Mouse (Mus musculus): Measurements from ENCODE around the gene Mlh1. TPM values are rescaled to one million over a fixed set of nuclear protein-coding genes. Genes with fewer than 3 reads are reported as not detected.

Gene Mlh1
- polyA plus RNA-seq, 1 experiment, result 8.5 TPM

GRCm38 (mm10) chr9:111252161-111252869, 19.3 kb downstream of the Mlh1 start:
- TF ChIP-seq GATA1 (IDR thresholded peaks at IDR 0.05; ENCODE audit: low read length), result no peak

- TF ChIP-seq GATA1 (IDR thresholded peaks at IDR 0.05; ENCODE audit: low read length), result no peak
Observed at GRCm38 (mm10) chr9:111247682-111248246, 23.8 kb downstream of the Mlh1 start.

GRCm38 (mm10) chr9:111245546-111245945, 26.0 kb downstream of the Mlh1 start:
- no peak for TF ChIP-seq GATA1 (IDR thresholded peaks at IDR 0.05; ENCODE audit: low read length)

DNA sequence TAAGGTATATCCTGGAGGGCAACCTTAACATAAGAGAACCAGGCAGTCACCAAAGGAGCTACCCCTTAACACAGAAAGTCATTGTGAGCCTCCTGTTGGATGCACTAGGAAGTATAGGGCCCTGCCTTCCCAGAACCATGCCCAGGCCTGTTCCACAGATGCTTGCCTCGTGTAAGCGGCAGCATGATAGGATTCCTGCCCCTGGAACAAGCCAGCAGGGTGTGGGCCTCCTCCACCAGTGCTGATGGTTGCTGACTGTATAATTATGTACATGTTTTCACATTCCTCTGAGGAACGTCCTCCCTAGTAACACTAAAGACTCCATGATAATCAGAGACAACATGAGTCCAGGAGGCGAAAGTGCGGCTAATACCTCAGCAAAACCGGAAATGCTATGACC, 28.2 kb downstream of the Mlh1 start:
- no peak for TF ChIP-seq GATA1 (IDR thresholded peaks at IDR 0.05; ENCODE audit: low read length)

- no peak for TF ChIP-seq GATA1 (IDR thresholded peaks at IDR 0.05; ENCODE audit: low read length)
Observed at GRCm38 (mm10) chr9:111239821-111240220, 31.8 kb downstream of the Mlh1 start.

DNA sequence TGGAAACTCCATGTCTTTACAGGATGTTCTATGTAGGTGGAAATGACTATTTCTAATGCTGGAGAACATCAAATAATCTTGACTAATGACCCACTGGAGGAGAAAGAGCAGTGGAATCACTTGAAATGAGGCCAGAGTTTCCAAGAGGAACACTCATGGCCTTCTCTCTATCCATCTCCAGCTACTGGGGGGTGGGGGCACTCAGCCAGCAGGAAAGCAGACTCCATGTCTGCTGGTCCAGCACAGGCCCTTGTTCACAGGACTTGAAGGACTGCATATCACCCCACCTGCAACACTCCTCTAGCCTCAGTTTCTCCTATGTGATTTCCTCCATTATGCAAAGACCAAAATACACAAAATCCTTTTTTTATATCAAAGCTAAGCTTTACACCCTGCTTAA, 33.9 kb downstream of the Mlh1 start:
- no peak for TF ChIP-seq GATA1 (IDR thresholded peaks at IDR 0.05; ENCODE audit: low read length)

DNA sequence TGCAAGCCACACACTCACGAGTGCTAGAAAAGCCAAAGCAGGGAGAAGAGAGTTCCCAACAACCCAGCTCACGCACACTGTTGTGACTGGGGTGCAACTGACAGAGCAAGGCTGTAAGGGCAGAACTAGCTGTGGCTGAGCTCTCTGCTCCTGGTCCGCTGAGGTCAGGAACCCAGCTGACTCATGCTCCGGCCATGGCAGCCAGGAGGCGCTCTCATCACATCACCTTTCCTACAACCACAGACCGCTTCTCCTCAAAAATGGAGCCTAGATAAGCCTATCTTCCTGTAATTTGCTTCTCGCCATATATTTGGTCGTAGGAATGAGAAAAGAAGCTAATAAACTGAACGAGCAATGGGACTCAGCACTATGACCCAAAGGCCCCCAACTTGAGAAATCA, 36.9 kb downstream of the Mlh1 start:
- no peak for TF ChIP-seq GATA1 (IDR thresholded peaks at IDR 0.05; ENCODE audit: low read length)

DNA sequence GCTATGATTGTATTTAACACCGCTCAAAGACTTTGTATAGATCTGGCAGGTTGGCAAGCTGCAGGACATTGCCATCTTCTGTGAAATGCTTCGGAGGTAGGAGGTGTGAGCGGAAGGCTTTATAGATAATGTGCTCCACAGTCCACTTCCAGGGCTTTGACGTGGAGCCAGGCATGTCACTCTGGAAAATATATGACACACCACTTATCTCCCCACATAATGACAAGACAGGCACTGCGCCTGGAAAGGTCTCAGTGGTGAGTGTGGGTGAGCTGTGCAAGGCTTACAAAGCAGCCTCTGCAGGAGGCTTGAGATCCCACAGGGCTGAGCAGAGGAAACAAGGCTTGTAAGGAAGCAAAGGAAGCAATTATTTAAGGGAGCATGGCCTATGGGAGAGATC, 43.1 kb downstream of the Mlh1 start:
- no peak for TF ChIP-seq GATA1 (IDR thresholded peaks at IDR 0.05; ENCODE audit: low read length)

DNA sequence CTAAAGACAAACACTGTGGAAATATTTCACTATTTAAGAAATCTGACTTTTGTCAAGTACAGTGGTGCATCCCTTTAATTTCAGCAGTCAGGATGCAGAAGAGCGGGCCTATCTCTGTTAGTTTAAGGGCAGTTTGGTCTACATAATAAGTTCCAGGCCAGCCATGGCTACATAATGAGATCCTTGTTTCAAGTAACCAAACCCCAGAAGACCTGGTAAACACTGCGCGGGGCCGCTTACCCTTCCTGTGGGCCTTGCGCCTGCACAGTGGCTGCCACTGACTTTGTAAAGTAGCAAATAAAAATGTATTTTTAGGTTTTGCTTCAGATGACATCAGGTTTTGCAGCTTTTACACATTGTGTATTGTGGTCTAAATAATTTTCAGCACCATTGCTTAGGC, 48.2 kb downstream of the Mlh1 start:
- TF ChIP-seq GATA1 (IDR thresholded peaks at IDR 0.05; ENCODE audit: low read length), result no peak

- no peak for TF ChIP-seq GATA1 (IDR thresholded peaks at IDR 0.05; ENCODE audit: low read length)
Observed at GRCm38 (mm10) chr9:111221580-111221979, 50.0 kb downstream of the Mlh1 start.

DNA sequence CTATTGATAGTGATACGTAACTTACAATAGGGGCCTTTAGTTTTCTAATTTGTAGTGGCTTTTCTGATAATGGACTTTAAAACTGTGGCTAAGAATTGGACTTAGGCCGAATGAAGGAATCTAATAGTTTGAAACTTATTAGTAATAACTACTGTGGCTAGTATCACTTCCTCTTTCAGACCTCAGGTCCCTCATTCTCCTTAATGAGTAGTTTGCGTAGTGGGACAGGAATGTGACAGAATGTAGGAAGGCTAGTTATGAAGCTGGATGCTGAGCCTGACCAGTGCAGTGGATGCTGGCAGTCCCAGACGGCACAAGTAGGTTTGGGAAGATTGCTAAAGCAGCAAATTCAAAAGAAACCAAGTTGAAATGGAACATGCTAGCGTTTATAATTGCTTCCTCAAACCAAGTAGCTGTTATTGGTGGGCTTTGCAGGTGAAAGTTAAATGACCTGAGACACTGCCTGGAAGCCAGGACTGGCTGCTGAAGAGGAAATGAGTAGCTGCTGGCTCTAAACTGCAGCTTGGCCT, 51.0 kb downstream of the Mlh1 start:
- TF ChIP-seq GATA1 (IDR thresholded peaks at IDR 0.05; ENCODE audit: low read length), result no peak

DNA sequence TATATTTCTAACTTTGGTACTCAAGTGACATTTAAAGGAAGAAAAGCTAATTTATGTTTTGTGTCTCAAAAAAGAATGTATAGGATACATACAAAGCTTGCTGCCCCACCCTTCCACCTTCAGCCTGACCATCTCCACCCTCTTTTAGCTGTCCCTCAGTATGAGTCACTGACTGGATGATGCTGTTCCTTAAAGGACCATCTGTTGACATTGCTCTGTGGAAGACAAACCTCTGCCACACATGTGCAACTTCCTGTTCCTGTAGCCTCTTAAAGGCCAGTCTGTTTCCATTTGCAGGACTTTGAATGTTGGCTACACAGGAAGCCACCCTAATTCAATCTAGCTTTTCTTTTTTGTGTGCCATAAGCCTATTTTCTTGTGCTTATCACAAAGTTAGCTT, 55.2 kb downstream of the Mlh1 start:
- TF ChIP-seq GATA1 (IDR thresholded peaks at IDR 0.05; ENCODE audit: low read length), result no peak

GRCm38 (mm10) chr9:111213501-111213900, 58.1 kb downstream of the Mlh1 start:
- no peak for TF ChIP-seq GATA1 (IDR thresholded peaks at IDR 0.05; ENCODE audit: low read length)

- TF ChIP-seq GATA1 (IDR thresholded peaks at IDR 0.05; ENCODE audit: low read length), result no peak
Observed at GRCm38 (mm10) chr9:111211122-111212041, 60.2 kb downstream of the Mlh1 start.

DNA sequence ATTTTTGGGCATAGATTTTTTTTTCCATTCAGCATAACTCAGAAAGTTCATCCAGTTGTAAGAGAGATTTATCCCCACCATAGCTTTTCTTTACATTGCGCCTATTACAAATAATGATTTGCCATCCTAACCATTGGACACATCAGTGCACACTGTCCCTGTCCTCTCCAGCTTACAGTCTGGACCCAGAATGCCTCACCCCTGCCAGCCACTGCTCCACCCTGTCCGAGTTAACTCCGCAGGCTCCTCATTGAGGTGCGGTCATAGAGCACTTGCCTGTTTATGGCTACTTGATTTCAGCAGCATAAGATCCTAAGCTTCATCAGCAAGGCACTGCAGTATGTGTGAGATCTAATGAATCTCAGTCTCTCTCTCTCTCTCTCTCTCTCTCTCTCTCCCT, 61.2 kb downstream of the Mlh1 start:
- no peak for TF ChIP-seq GATA1 (IDR thresholded peaks at IDR 0.05; ENCODE audit: low read length)

- TF ChIP-seq GATA1 (IDR thresholded peaks at IDR 0.05; ENCODE audit: low read length), result no peak
Observed at GRCm38 (mm10) chr9:111209158-111209699, 62.4 kb downstream of the Mlh1 start.
